Mouse (Mus musculus) spleen, adult 2 months (tissue): ENCODE results near the gene Bpifb4.

Experiments
- CTCF ChIP-seq: fragments of 200-500 bp; IDR thresholded peaks from 2 replicates; pipeline ENCODE4 v1.5.1; 2011; ENCODE audit warnings: mild to moderate bottlenecking, inconsistent platforms; ENCODE audit not compliant: insufficient read depth, insufficient read length, insufficient replicate concordance; ENCODE audit errors: extremely low read depth
- POLR2A ChIP-seq: fragments of 200-500 bp; IDR thresholded peaks from 2 replicates; pipeline ENCODE4 v1.6.1; 2011; ENCODE audit warnings: low read depth, low read length, inconsistent platforms

DNA sequence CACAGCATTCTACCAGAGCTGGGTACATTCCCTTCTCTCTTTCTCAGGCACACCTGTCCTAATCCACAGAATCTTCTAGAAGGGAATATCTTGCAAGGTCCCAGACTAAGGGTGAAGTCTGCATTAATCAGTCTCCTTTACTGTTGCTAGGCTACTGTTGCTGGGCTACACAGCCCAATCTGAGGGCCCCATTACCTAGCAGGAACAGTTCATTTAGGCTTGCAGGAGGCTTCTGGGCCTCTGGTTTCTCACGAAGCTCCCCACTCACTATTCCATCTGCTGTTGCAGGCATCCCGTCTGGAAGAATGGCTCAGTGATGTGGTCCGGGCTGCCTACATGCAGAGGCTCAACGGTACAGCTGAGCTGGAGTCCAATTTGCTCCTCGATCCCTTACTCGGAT lies 6.9 kb upstream of the Bpifb4 start:
- TF ChIP-seq CTCF (no peak), POLR2A (no peak)
